Comparison of ENCODE assay signal across 25 mouse cellular contexts in the genomic region with DNA sequence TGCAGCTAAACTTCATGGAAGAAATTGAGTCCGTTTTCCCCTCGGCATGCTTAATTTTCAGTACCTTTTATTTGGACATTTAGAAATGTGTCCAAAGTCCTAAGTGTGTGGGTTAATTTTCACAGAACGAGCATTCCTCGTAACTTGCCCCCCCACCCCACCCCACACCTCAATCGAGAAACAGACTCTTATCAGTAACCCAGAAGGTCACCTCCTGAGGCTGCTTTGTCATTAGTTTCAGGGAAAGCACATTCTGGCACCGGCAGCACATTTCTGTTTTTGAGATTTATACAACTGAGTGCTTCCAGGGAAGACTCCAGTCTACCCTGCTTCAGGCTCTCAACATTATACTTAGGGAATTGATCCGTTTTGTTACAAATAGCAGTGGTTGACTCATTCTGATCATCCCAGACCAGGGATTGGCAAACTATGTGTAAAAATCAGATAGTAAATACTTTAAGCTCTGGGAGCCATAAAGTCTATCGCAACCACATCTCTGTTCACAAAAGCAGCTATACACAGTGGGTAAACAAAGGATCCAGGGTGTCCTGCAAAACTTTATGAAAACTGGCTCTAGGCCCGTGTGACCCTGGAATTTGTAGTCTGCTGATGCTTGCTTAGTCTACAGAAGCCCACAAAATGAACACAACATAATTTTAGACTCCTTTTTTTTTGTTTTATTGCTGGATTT. TPM values are rescaled to one million over a fixed set of nuclear protein-coding genes. Genes with fewer than 3 reads are reported as not detected.
DNase-seq lines count a peak whose midpoint lies in the region; ATAC-seq and TF ChIP-seq lines count a peak whose summit lies in the region.
"Had no signal": no experiment of that assay in that cellular context is flagged by ENCODE, and none has a peak within 500 bp of the region (broad histone marks: within the 10 kb centered on the region; RNA-seq: fewer than 3 reads in every experiment).

No protein-coding gene starts in this region.

- TF ChIP-seq CTCF in liver, adult 2 months (IDR thresholded peaks at IDR 0.05; ENCODE audit: low read depth, low read length): no peak
- TF ChIP-seq CTCF in G1E (IDR thresholded peaks at IDR 0.05; ENCODE audit: low read depth, low read length): no peak

- ATAC-seq in liver, embryonic 11.5 days (replicated peaks; ENCODE audit: low FRiP score): no peak
- ATAC-seq in G1E (ENCODE audit: extremely low read depth, insufficient number of reproducible peaks, low FRiP score, poor library complexity, severe bottlenecking): 0 out of 2 replicates have a peak, but pooled peaks have one; percentile 41
- ATAC-seq in intestine, embryonic 16.5 days: peak; percentile 66
- ATAC-seq: activated CD4-positive, CD25-positive, alpha-beta regulatory T cell, adult 4 months; forebrain, embryonic 16.5 days; Patski had no signal

- H3K9me3 ChIP-seq in liver, embryonic 11.5 days (ENCODE audit: control insufficient read depth, low read length): no peaks in the 10 kb centered on the region
- no peaks in the 10 kb centered on the region for H3K9me3 ChIP-seq in G1E (replicated peaks)
- no peaks in the 10 kb centered on the region for H3K9me3 ChIP-seq in intestine, embryonic 16.5 days (ENCODE audit: control insufficient read depth, low read length)
- H3K9me3 ChIP-seq: embryonic facial prominence, embryonic 13.5 days; forebrain, embryonic 12.5 days; hindbrain, embryonic 10.5 days had no signal

- no peaks in the 10 kb centered on the region for H3K36me3 ChIP-seq in liver, adult 2 months (ENCODE audit: control insufficient read depth, insufficient read depth, low read length)
- H3K36me3 ChIP-seq in liver, embryonic 11.5 days (ENCODE audit: control insufficient read depth, insufficient read depth, low read length): no peaks in the 10 kb centered on the region
- no peaks in the 10 kb centered on the region for H3K36me3 ChIP-seq in G1E (replicated peaks)
- H3K36me3 ChIP-seq in intestine, embryonic 16.5 days (ENCODE audit: control insufficient read depth, insufficient read depth, low read length): no peaks in the 10 kb centered on the region
- H3K36me3 ChIP-seq: embryonic facial prominence, embryonic 13.5 days; forebrain, embryonic 12.5 days; hindbrain, embryonic 10.5 days had no signal

- H3K9ac ChIP-seq in liver, adult 2 months (ENCODE audit: low read depth, low read length): 0 out of 2 replicates have a peak overlapping the region, but pooled peaks have one; percentile 21
- no peak overlapping the region for H3K9ac ChIP-seq in liver, embryonic 11.5 days (ENCODE audit: low read depth, low read length)
- no peak overlapping the region for H3K9ac ChIP-seq in intestine, embryonic 16.5 days (ENCODE audit: low read depth, low read length)
- H3K9ac ChIP-seq: embryonic facial prominence, embryonic 13.5 days; forebrain, embryonic 12.5 days; hindbrain, embryonic 14.5 days had no signal

- no peak overlapping the region for H3K4me2 ChIP-seq in liver, embryonic 11.5 days
- peak overlapping the region; percentile 30; the same call in 1 of the 2 replicates for H3K4me2 ChIP-seq in intestine, embryonic 16.5 days (ENCODE audit: low read depth, low read length)
- H3K4me2 ChIP-seq: embryonic facial prominence, embryonic 13.5 days; forebrain, embryonic 12.5 days; heart, embryonic 11.5 days; hindbrain, embryonic 14.5 days had no signal

- no peak for TF ChIP-seq POLR2A in liver, adult 2 months (IDR thresholded peaks at IDR 0.05; ENCODE audit: extremely low read depth, insufficient read depth, low read length)

- DNase-seq in adrenal gland, postnatal 14 days: peak; percentile 12
- DNase-seq in adrenal gland, postnatal 36 days: no peak
- peak; percentile 36 for DNase-seq in liver, adult 2 months (ENCODE audit: extremely low read depth, low read depth, low spot score)
- no peak for DNase-seq in liver, embryonic 11.5 days (ENCODE audit: low spot score)
- peak; percentile 30 for DNase-seq in G1E (ENCODE audit: low spot score)
- DNase-seq in retina, embryonic 14.5 days (ENCODE audit: low spot score): no peak
- DNase-seq in layer of hippocampus, postnatal 14 days (ENCODE audit: low spot score in 2 of 2): no peak
- DNase-seq: cerebellum, adult 18-20 months; cerebellum, adult 9-11 months; cerebellum, postnatal 36 days; gastrocnemius, postnatal 10 days; heart, adult 18-20 months had no signal

- H3K27ac ChIP-seq in liver, adult 2 months (replicated peaks; ENCODE audit: insufficient read depth, low read depth, low read length): no peak overlapping the region
- H3K27ac ChIP-seq in liver, embryonic 11.5 days (ENCODE audit: low read depth, low read length): no peak overlapping the region
- peak overlapping the region; percentile 59 for H3K27ac ChIP-seq in intestine, embryonic 16.5 days (ENCODE audit: low read length)
- H3K27ac ChIP-seq: embryonic facial prominence, embryonic 13.5 days; forebrain, embryonic 12.5 days; hindbrain, embryonic 10.5 days; hindbrain, embryonic 14.5 days had no signal

- 14% methylated on average over 9 of the region's 9 CpGs for WGBS in liver, adult 2 months
- 45% methylated on average over 9 of the region's 9 CpGs for WGBS in liver, embryonic 11.5 days
- WGBS in intestine, embryonic 16.5 days: 28% methylated on average over 9 of the region's 9 CpGs

- H3K4me1 ChIP-seq in liver, adult 2 months (ENCODE audit: control insufficient read depth, insufficient read depth, low read length): peaks cover 7% of the 10 kb centered on the region
- H3K4me1 ChIP-seq in liver, embryonic 11.5 days (replicated peaks; ENCODE audit: control insufficient read depth, insufficient read depth, low read length): 0 out of 2 replicates have a peak, but pooled peaks cover 3% of the 10 kb centered on the region
- peaks cover 56% of the 10 kb centered on the region for H3K4me1 ChIP-seq in G1E (ENCODE audit: insufficient read depth, low read depth, low read length)
- H3K4me1 ChIP-seq in intestine, embryonic 16.5 days (ENCODE audit: control insufficient read depth, insufficient read depth, low read length): peaks cover 9% of the 10 kb centered on the region; the same call in 1 of the 2 replicates
- H3K4me1 ChIP-seq: forebrain, embryonic 12.5 days had no signal

- H3K4me3 ChIP-seq in liver, adult 2 months (ENCODE audit: insufficient read depth, low read depth, low read length): no peak overlapping the region
- H3K4me3 ChIP-seq in liver, embryonic 11.5 days (ENCODE audit: low read depth, low read length): no peak overlapping the region
- no peak overlapping the region; the same call in 1 of the 2 replicates for H3K4me3 ChIP-seq in G1E (ENCODE audit: low read depth, low read length)
- no peak overlapping the region for H3K4me3 ChIP-seq in intestine, embryonic 16.5 days (ENCODE audit: low read length)
- H3K4me3 ChIP-seq: embryonic facial prominence, embryonic 13.5 days; forebrain, embryonic 12.5 days; hindbrain, embryonic 10.5 days had no signal

- H3K79me2 ChIP-seq in liver, adult 2 months (ENCODE audit: control insufficient read depth, insufficient read depth, low read length): no peaks in the 10 kb centered on the region

- H3K27me3 ChIP-seq in liver, adult 2 months (ENCODE audit: control insufficient read depth, insufficient read depth, low read length): no peaks in the 10 kb centered on the region
- H3K27me3 ChIP-seq in liver, embryonic 11.5 days (replicated peaks; ENCODE audit: control insufficient read depth, insufficient read depth, low read length): no peaks in the 10 kb centered on the region
- H3K27me3 ChIP-seq in G1E (ENCODE audit: insufficient read depth, low read length): peaks cover 6% of the 10 kb centered on the region; the same call in 1 of the 2 replicates
- H3K27me3 ChIP-seq in intestine, embryonic 16.5 days (replicated peaks; ENCODE audit: control insufficient read depth, insufficient read depth, low read length): no peaks in the 10 kb centered on the region
- H3K27me3 ChIP-seq: embryonic facial prominence, embryonic 13.5 days; forebrain, embryonic 12.5 days; Patski had no signal

RNA-seq across cellular contexts. Expression of gene Frs2, which starts 37.2 kb away (rescaled TPM):
- 26.4 and 30.9 TPM in 2 replicates for total RNA-seq in adrenal gland, postnatal 14 days (2021)
- total RNA-seq in adrenal gland, postnatal 36 days (2021): 10 to 100 TPM; 26.5 to 28.4 TPM
- 11.1 and 15.2 TPM in 2 replicates for total RNA-seq in liver, adult 2 months (2014; rRNA removed)
- 6.0 and 7.4 TPM in 2 replicates for polyA plus RNA-seq in liver, adult 2 months (2012; rRNA removed)
- 21.3 and 23.5 TPM in 2 replicates for polyA plus RNA-seq in liver, embryonic 11.5 days (2014; fragmentation: Nextera tagmentation; extraction: Ambion mirVana)
- 105 and 107 TPM in 2 replicates for total RNA-seq in G1E (2014; fragmentation: Nextera tagmentation)
- 15.9 and 19.6 TPM in 2 replicates for total RNA-seq in G1E (2017)
- 12.8 and 16.6 TPM in 2 replicates for polyA plus RNA-seq in G1E (2012)
- polyA plus RNA-seq in intestine, embryonic 16.5 days (2015; fragmentation: Nextera tagmentation; extraction: Ambion mirVana): 13.9 and 15.6 TPM in 2 replicates
- 10 to 100 TPM; 28.0 to 30.0 TPM for total RNA-seq in layer of hippocampus, postnatal 14 days (2021)

RNA-seq across cellular contexts. Expression of gene Yeats4, which starts 38.8 kb away (rescaled TPM):
- total RNA-seq in adrenal gland, postnatal 14 days (2021): 44.3 and 44.6 TPM in 2 replicates
- 10 to 100 TPM; 38.9 to 42.3 TPM for total RNA-seq in adrenal gland, postnatal 36 days (2021)
- total RNA-seq in liver, adult 2 months (2014; rRNA removed): 19.5 and 19.6 TPM in 2 replicates
- polyA plus RNA-seq in liver, adult 2 months (2012; rRNA removed): 16.3 and 17.9 TPM in 2 replicates
- polyA plus RNA-seq in liver, embryonic 11.5 days (2014; fragmentation: Nextera tagmentation; extraction: Ambion mirVana): 83.2 and 85.4 TPM in 2 replicates
- total RNA-seq in G1E (2014; fragmentation: Nextera tagmentation) (34.2 and 35.2 TPM in 2 replicates), G1E (2017) (72.3 and 83.9 TPM in 2 replicates)
- 75.8 and 92.3 TPM in 2 replicates for polyA plus RNA-seq in G1E (2012)
- polyA plus RNA-seq in intestine, embryonic 16.5 days (2015; fragmentation: Nextera tagmentation; extraction: Ambion mirVana): 52.2 and 54.8 TPM in 2 replicates
- 10 to 100 TPM; 44.1 to 46.6 TPM for total RNA-seq in layer of hippocampus, postnatal 14 days (2021)

RNA-seq across cellular contexts. Expression of gene 9530003J23Rik, which starts 53.0 kb away (rescaled TPM):
- total RNA-seq in adrenal gland, postnatal 14 days (2021): not detected in 2 replicates
- not detected for total RNA-seq in adrenal gland, postnatal 36 days (2021)
- not detected in 2 replicates for total RNA-seq in liver, adult 2 months (2014; rRNA removed)
- not detected in 2 replicates for polyA plus RNA-seq in liver, adult 2 months (2012; rRNA removed)
- polyA plus RNA-seq in liver, embryonic 11.5 days (2014; fragmentation: Nextera tagmentation; extraction: Ambion mirVana): 0.21 TPM in 1 of 2 replicates, not detected in the other
- total RNA-seq in G1E (2014; fragmentation: Nextera tagmentation) (not detected in 2 replicates), G1E (2017) (0.12 and 0.16 TPM in 2 replicates)
- polyA plus RNA-seq in G1E (2012): not detected in 2 replicates
- not detected in 2 replicates for polyA plus RNA-seq in intestine, embryonic 16.5 days (2015; fragmentation: Nextera tagmentation; extraction: Ambion mirVana)
- not detected for total RNA-seq in layer of hippocampus, postnatal 14 days (2021)
- total RNA-seq: adrenal gland, adult 18-20 months; gastrocnemius, postnatal 10 days; gastrocnemius, postnatal 4 days; heart, adult 18-20 months had no signal
- polyA plus RNA-seq: embryonic facial prominence, embryonic 13.5 days; forebrain, embryonic 12.5 days; forebrain, embryonic 16.5 days; frontal cortex, adult 2 months; heart, embryonic 11.5 days; heart, embryonic 16.5 days; hindbrain, embryonic 10.5 days; hindbrain, embryonic 14.5 days had no signal

Comparison
In these comparisons a context has a peak if more than half of its experiments do, and no peak if none do; other contexts are left out.
1. DNase-seq: peak in adrenal gland, postnatal 14 days (single experiment), liver, adult 2 months (single experiment) and G1E (single experiment); none in adrenal gland, postnatal 36 days (0 of 2), liver, embryonic 11.5 days (single experiment), retina, embryonic 14.5 days (single experiment) and layer of hippocampus, postnatal 14 days (0 of 2).